Mouse (Mus musculus) heart, adult 9 months (tissue): Measurements from ENCODE around the gene Fam167b.

Experiments
- DNase-seq, 2 experiments: peaks; one replicate each; pipeline ENCODE4 v3.0.0; 2022; ENCODE audit warnings: low spot score in 2 of 2

Fam167b gene

GRCm38 (mm10) chr4:129608426-129609025 lies 30.2 kb upstream of the Fam167b start:
- peak; percentile 73 to 77 for DNase-seq

- DNase-seq, result peak; percentile 86 to 91
Observed at GRCm38 (mm10) chr4:129600233-129601158, 22.1 kb upstream of the Fam167b start, which contains the start of the genes Eif3i and Tmem234. Eif3i (minus strand) TSS chr4:129600648. Tmem234 (plus strand) TSS chr4:129600668.

- no peak for DNase-seq
Observed at GRCm38 (mm10) chr4:129588865-129589264, 10.5 kb upstream of the Fam167b start.

GRCm38 (mm10) chr4:129586943-129587342 lies 8.6 kb upstream of the Fam167b start:
- DNase-seq, result no peak

GRCm38 (mm10) chr4:129585773-129586172 lies 7.4 kb upstream of the Fam167b start:
- no peak for DNase-seq

GRCm38 (mm10) chr4:129584884-129585608 lies 6.7 kb upstream of the Fam167b start:
- DNase-seq, result peak; percentile 74 to 83

GRCm38 (mm10) chr4:129584370-129584769 lies 6.0 kb upstream of the Fam167b start:
- DNase-seq, result no peak

- no peak for DNase-seq
Observed at GRCm38 (mm10) chr4:129582251-129582650, 3.9 kb upstream of the Fam167b start.

GRCm38 (mm10) chr4:129580347-129580746 lies 2.0 kb upstream of the Fam167b start:
- DNase-seq, result no peak

GRCm38 (mm10) chr4:129577688-129578087 lies 661 bp downstream of the Fam167b start:
- DNase-seq, result no peak

- DNase-seq, result peak; percentile 38 to 43
Observed at GRCm38 (mm10) chr4:129576863-129577491, 1.4 kb downstream of the Fam167b start.

GRCm38 (mm10) chr4:129575171-129575844 lies 3.0 kb downstream of the Fam167b start:
- DNase-seq, result peak in 1 of 2 experiments; percentile 20

- no peak for DNase-seq
Observed at GRCm38 (mm10) chr4:129573430-129573829, 4.9 kb downstream of the Fam167b start, which contains the start of gene Lck. Lck (minus strand) TSS chr4:129573641.

GRCm38 (mm10) chr4:129573093-129573370 lies 5.3 kb downstream of the Fam167b start:
- no peak for DNase-seq

- DNase-seq, result no peak
Observed at GRCm38 (mm10) chr4:129572236-129573092, 5.9 kb downstream of the Fam167b start.

GRCm38 (mm10) chr4:129571551-129572084 lies 6.7 kb downstream of the Fam167b start:
- no peak for DNase-seq

- DNase-seq, result no peak
Observed at GRCm38 (mm10) chr4:129570028-129570427, 8.3 kb downstream of the Fam167b start.

- DNase-seq, result no peak
Observed at GRCm38 (mm10) chr4:129568366-129568765, 10.0 kb downstream of the Fam167b start.

- DNase-seq, result no peak
Observed at GRCm38 (mm10) chr4:129565139-129565538, 13.2 kb downstream of the Fam167b start.

GRCm38 (mm10) chr4:129563718-129564117 lies 14.6 kb downstream of the Fam167b start:
- no peak for DNase-seq
